Mouse (Mus musculus) naive thymus-derived CD4-positive, alpha-beta T cell, adult 2 months (primary cell): ENCODE results near the gene Sall4.
"Not testable (repeated sequence)": the region's sequence is repeated elsewhere in the genome, so short reads cannot be mapped to it uniquely, and the experiment has no call there.

Experiments used
- DNase-seq: peaks from one replicate; pipeline ENCODE4 v3.0.0-alpha.2; 2011; ENCODE audit warnings: low read depth

Gene Sall4

DNA sequence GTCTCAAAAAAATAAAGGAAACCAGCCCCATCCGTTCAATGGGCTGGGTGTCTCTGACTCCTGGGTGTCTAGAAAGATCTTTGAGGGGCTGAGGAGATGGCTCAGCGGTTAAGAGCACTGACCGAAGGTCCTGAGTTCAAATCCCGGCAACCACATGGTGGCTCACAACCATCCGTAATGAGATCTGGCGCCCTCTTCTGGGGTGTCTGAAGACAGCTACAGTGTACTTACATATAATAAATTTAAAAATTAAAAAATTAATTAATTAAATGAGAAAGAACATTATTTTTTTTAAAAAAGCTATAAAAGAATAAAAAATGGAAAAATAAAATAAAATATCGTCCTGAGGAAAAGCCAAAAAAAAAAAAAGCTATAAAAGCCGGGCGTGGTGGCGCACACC is 23.3 kb downstream of the Sall4 start:
- DNase-seq, result not testable (repeated sequence)

DNA sequence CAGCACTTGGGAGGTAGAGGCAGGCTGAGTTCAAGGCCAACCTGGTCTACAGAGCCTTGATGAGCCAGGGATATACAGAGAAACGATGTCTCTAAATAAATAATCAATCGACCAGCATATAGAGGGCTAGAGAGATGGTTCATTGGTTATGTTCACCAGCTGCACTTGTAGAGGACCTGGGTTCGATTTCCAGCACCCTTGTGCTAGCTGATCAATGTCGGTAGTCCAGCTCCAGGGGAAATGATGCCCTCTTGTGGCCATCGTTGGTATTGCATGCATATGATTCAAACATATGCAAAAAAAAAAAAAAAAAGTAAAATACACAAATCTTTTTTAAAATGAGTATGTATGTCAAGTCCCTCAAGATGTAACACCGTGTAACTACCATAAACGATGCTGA is 25.1 kb downstream of the Sall4 start:
- DNase-seq, result peak; percentile 80

DNA sequence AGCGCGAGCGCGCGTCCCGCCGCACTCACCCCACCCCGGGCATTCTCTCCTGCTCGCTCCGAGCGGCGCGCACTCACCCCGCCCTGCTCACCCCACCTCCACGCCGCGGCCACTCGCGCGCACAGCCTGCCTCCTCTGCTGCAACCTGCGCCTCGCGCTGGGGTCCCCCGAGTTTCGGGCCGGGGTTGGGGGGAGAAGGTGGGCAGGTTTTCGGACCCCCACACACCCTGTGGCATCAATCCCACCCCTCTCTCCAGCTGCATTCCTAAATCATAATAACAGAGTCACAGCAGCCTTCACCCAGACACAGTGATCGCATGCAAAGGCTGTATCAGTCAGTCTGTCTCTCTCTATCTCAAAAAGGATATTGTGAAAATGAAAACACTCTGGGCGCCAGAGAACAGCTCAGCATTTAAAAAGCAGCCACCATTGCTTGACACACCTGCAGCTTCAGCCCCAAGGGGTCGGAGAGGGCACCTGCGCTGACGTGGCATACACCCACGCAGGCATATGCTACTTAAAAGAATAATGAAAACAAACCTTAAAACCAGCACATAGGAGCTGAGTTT is 25.6 kb downstream of the Sall4 start, which contains the start of gene Atp9a:
TSS of gene Atp9a (minus strand) at position 351 of the 569 bp plus-strand sequence.
- DNase-seq, result peak; percentile 70

DNA sequence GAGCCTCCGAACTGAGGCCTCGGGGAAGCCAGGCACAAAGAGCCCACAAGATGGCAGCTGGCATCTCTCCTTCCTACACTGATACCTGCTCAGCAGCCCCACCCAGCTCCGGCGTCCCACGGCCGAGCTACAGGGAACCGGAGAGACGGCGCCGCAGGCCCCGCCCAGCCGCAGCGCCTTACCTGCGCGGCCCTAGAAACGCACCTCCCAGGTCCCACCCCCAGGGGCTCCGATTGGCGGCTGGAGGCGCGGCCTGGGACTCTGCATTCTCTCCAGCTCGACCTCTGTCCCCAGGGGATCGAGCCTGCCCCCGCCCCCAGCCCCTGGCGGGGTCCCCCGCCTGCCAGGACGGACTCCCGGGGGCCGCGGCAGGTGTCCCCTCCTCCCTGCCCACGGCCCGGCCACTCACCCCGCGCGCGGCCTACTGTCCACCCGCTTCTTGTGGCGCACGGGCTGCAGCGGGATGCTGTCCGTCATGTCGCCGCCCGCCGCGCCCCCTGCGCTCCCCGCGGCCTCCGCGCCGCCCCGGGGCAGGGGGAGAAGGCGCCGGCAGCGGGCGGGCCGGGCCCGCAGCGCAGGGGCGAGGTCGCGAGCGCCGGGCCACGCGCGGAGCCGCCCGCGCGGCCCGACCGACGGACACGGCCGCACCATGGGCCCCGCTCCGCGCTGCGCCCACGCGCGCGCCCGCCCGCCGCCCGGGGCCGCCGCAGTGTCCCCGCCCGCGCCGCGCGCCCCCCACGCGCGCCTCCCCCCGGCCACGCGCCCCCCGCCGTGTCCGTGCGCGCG is 26.3 kb downstream of the Sall4 start:
- DNase-seq, result peak; percentile 67

DNA sequence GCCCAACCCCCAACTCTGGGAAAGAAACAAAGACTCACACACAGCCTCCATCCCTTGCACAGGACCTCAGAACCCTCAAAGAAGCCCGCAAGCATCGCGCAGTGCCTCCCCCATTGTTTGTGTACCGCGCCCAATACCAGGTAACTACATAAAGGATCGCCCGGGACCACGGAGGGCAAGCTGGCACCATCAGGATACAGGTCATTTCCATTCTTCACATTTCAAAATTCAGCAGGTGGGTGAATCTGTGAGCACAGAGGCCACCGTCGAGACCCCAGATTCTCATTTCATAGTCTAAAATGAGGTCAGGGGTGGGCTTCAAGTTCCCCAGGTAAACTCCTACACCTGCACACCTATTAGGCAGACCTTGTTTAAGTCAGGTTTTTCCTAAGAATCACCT is 27.2 kb downstream of the Sall4 start:
- DNase-seq, result no peak

DNA sequence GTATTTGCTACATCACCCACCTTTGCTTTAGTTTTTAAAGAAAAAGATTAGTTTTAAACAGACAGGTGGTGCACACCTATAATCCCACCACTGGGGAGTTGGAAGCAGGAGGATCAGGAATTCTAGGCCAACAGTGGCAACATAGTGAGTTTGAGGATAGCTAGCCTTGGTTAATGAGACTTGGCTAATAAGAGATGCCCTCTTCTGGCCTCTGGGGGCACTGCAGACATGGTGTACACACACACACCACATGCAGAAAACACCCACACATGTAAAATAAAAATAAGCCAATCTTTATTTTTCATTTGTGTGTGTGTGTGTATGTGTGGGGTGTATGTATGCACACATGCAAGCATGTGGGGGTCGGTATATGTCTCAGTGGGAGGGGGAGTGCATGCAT is 28.9 kb downstream of the Sall4 start:
- DNase-seq, result no peak

DNA sequence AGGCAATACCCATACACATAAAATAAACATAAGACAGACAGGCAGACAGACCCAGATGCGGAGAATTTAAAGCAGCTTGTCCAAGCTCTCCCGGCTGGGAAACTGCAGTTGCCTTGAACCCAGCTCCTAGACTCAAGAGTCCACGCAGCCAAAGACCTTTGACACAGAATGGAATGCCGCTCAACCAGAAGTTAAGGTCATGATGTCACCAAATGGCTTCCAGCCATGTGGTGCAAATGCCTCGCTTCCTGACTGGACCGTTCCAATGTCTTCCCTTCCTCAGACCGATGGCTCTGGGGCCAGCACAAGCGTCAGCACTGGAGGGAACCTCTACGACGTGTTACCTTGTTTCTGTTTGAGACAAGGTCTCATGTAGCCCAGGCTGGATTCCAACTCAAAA is 29.9 kb downstream of the Sall4 start:
- DNase-seq, result no peak

DNA sequence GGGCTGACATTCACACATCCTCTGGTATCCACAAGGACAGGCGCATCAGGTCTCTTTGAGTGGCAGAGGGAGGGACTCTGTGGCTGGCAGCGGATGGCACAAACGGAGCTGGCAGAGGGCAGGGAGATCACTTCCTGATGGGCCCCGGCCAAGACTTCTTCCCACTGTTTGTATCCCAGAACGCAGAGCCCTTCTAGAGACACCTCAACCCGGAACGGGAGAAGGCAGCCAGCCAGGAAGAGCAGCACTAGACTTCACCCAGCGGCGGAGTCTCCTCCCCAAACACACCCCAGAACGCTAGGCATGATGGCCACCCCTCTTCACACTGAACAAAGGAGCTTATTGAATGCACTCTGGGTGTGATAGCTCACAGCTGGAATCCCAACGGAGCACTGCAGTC is 33.7 kb downstream of the Sall4 start:
- no peak for DNase-seq

DNA sequence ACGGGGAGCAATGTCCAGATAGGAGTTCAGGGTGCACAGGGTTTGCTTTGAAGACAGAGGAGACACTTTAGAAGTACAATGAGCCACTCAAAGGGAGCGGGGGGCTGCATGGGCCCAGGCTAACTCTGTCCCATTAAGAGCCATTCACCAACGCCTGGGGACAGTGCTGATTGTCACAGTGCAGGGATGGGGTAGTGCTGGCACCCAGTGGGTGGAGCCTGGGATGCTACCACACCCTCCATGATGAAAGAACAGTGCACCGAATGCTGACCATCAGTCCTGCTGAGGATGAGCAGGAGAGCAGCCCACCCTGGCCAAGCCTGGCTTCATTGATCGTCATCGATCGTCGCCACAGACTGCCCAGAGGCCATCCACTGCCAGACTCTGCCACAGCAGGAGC is 36.5 kb downstream of the Sall4 start:
- DNase-seq, result no peak

DNA sequence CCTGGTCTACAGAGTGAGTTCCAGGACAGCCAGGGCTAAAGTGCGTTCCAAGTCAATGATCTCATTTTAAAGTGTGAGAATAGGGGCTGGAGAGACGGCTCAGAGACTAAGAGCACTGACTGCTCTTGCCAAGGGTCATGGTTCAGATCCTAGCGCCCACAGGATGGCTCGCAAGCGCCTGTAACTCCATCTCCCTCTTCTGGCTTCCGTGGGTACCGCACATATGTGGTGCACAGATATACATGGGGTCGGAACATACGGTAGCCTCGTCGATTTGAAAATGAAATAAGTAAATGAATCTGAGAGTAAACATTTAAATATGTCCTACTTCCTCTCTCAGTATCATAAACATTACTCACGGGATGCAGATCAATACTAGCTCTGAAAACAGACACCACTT is 38.0 kb downstream of the Sall4 start:
- no peak for DNase-seq

DNA sequence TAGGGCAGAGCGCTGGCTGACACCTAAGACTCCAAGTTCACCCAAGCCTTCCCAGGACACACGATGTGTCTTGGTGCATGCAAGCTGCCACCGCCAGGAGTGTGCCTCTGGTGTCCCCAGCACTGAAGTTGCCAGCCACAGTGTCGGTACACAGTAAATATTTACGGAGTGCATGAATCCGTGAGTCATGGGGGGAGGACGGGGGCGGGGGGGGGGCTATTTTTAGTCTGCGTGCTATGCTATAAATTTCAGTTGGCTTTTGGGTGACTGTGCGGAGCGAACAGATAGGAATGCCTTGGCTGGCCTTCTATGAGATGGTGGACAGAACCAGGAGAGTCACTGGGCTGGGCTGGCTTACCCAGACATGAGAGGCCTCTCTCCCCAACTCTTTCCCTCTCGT is 39.7 kb downstream of the Sall4 start:
- DNase-seq, result no peak

DNA sequence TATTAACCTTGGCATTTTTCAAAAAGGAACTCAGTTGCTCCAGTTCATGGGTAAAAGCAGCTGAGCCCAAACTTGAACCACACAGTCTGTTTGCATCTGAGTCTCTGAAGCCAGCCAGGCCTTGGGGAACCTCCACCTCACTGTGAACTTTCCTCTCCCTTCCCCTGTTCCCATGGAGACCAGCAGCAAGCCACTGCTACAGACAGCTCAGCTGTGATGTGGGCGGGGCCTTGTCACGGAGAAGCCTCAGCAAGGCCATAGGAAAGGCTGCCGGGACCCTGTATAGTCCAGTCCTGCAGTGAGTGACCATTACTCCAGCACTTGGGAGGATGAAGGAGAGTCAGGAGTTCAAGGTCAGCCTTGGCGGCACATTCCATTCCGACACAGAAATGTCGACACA is 41.7 kb downstream of the Sall4 start:
- no peak for DNase-seq

DNA sequence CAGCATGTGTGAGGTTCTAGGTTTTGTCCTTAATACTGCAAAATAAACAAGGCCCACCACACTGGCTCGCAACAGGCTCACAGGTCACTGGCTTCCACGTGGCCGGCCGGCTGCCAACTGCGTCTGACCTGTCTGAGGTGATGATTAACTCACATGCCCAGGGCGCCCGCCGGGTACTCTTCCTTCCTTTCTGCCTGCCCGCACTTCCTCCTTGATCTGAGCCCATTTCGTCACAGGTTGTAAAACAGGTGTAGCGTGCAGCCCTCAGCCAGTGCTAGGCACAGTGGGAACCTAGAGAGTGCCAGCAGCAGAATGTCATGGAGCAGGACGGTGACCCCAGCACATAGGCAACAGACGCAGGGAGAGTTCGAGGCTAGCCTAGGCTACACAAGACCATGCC is 46.4 kb downstream of the Sall4 start:
- DNase-seq, result no peak

DNA sequence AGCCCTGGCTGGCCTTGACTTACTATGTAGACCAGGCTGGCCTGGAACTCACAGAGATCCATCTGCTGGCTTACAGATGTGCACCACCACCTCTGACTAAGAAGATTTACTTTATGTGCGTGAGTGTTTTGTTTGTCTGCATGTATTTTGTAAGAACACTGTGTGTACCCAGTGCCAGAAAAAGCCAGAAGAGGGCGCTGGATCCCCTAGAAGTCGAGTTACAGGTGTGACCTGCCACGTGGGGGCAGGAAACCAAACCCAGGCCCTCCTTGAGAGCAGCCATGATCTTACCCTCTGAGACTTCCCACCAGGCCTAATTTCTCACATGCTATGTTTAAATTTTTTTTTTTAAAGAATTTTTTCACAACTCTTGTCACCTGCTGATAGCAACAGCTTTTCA is 48.0 kb downstream of the Sall4 start:
- DNase-seq, result no peak

DNA sequence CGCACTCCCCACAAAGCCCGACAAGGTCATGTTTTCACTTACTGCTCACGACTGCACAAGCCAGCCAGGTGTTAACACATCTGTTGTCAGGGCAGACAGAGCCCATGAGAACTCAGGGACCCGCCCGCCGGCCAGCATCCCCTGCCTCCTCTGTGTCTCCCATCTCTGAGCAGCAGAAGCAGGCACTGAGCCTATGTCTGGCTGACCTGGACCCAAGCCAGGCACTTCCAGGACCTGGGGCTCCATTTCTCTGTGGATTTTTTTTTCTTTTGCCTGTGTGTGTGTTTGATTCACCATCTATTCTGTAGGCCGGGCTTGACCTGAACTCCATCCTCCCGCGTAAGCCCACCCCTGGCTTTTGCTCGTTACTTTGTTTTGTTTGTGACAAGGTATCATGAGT is 49.0 kb downstream of the Sall4 start:
- no peak for DNase-seq

DNA sequence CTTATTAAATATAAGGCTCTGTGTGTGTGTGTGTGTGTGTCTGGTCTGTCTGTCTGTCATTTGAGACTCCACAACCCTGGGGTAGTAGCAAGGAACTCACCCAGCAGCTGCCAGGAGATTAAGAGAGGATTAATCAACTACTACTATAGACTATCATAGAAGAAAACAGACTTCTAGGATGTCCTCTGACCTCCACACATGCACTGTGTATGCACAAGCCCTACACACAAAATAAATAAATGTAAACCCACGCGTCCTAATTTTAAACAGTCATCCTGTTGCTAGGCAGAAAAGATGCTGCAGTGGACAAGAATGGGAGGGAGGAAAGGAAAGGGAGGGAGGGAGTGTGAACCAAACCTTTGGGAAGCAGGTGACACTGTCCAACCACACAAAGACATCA is 49.5 kb downstream of the Sall4 start:
- DNase-seq, result no peak

DNA sequence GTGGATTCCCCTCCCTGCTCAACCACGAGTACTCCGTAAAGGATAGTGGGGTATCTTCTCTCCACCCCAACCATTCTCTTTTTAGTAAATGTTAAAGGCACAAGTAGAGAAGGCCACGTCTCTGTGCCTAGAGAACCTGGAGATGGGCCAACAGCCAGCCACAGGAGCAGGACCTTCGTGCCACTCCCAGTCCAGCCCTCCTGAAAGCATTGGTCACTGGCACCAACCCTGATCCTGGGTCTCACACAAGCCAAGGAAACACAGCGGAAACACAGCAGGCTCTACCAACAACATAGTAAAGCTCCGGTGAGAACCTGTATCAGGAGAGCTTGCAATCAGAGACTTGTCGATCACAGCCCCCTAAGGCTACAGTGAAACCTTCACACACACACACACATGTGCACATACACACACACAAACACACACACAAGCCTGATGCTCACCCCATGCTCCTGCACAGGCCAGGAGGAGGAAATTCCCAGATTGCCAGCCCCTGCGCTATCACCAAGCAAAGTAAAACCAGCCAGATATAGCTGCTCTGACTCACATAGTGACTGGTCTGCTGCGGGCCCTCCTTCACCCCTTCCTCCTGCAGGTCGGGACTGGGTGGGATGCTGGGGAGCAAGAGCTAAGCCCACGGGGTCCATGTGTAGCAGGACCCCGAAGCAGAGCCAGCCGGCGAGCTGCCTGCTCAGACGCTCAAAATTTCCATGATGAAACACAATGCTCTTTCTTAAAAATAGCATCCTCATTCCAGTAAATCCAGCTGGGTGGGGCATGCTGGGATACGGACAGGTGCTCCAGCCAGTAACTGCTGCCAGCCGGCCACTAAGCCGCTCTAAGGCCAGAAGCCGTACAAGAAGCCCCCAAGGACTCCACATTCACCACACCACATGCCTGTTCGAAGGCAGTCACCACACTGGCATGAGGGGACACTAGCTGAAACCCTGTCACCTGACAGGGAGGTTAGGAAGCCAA is 55.3 kb downstream of the Sall4 start:
- DNase-seq, result no peak

DNA sequence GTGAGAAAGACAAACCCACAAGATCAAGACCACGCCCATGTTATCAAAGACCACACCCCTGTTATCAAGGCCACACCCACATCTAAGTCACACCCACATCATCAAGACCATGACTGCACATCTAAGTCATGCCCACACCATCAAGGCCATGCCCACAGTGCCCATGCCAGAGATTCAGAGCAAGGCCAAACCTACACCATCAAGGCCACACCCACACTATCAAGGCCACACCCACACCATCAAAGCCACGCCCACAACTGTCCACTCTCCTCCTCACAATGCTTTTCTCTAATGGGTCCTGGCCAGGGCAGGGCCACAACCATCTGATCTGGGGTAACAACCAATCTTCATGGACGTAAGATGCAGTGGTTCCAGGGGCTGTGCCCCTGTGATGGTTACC is 56.8 kb downstream of the Sall4 start:
- DNase-seq, result no peak

DNA sequence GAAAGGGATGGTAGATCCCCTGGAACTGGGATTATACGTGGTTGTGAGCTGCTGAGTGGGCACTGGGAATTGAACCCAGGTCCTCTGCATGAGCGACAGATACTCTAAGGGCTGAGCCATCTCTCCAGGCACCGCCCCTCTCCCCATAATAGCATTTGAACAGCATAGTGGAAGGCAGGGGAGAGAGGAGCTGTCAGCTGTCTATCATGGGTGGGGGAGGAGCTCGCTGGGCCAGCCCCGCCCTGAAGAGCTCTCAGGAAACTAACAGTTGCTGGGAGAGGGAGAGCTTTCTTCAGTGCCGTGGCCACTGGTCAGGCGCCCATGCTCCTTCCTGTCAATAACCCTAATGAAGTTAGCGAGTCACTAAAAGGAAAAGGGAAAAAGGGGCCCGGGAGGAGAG is 60.0 kb downstream of the Sall4 start:
- no peak for DNase-seq

DNA sequence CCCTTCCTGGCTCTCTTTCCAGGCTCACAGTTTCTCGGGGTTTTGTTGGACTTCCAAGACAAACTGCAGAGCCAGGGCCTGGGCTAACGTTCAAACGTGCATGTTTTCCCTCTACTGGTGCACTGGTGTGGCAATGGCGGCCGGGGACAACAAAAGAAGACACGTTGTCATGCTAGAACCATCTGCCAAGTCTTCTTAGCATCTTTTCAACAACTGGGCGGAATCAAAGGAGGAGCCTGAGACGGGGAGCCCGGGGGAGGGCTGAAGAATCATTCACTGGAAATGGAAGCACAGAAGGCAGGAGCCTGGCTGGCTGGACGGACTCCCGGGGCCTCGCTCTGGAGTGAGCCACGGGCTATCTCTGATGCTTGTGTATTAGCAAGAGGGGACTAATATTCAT is 65.5 kb downstream of the Sall4 start:
- no peak for DNase-seq
